Mouse (Mus musculus): ENCODE data around the gene Tbck. TPM values are rescaled to one million over a fixed set of nuclear protein-coding genes. Genes with fewer than 3 reads are reported as not detected.

The Tbck gene
- total RNA-seq (2021) = 10 to 100 TPM; 35.1 to 35.4 TPM

DNA sequence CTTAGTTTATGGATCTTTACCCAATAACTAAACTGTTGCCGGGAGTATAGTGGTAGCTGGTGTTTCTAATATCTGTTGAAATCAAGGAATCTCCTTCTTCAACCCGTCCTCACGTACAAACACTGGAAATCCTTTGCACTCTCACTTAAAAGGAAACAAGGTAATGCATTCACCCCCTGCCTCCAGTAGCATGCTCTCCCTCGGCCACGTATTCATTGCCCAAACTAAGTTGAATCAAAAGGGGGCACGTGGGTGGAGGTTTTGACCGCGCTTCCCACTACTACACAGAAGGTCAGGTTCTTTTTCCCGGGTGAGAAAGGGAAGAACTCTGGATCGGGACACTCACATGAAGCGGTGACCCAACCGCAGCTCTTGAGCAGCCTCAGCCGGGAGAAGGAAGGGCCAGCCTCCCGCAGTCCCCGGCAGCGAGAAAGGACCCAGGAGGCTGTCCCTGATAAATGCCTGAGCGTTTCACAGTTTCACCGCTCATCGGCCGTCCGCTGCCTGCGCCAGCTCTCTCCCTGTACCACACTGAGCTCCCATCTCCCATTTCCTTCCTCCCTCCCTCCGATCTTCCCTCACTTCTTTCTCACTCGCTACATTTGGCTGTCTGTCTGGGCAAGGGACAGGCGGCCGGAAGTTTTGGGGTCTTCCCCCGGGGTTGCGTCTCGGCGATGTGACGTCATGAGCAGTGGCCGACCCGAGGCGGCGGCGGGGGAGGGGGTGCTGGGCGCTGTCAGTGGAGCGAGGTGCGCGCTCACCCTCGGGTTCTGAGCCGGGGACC lies at the start of gene Tbck:
Gene Tbck (plus strand): TSS at position 698 of the 784 bp plus-strand sequence.
- DNase-seq = peak; percentile 94 to 96

DNA sequence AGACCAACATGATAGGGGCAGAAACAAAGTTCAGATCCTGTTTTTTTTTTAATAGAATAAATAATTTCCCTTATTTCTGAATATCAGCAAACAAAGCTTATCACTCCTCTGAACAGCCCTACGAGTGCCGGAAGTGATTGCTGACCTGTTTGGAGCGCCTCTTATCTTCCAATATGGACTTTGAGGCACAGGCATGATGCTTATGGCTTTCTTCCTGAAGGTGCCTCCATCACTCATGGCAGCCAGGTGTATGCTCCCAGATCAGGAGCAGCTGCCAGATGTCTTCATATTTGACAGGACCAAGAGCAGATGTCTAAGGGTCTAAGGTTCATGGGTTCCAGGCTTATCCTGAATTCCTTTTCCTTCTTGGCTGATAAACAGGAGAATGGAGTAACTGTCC lies 46.9 kb upstream of the Tbck start:
- DNase-seq = no peak

DNA sequence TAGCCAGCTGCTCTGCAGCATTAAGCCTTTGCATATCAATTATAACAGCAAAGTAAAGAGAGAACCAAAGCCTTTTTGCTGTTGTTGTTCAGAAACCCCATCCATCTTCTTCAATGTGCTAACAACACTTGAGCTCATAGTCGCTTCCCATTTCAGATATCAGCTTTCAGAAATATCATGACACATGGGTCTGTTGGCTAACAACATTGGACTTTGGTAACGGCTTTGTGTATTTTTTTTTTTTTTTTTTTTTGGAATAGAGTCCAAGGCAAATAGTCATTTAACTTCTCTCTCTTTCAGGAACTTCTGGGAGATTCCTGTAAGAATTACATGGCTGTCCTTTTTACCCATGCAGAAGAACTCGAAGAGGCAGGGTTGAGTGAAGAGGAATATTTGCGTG lies 39.9 kb upstream of the Tbck start:
- DNase-seq = no peak

DNA sequence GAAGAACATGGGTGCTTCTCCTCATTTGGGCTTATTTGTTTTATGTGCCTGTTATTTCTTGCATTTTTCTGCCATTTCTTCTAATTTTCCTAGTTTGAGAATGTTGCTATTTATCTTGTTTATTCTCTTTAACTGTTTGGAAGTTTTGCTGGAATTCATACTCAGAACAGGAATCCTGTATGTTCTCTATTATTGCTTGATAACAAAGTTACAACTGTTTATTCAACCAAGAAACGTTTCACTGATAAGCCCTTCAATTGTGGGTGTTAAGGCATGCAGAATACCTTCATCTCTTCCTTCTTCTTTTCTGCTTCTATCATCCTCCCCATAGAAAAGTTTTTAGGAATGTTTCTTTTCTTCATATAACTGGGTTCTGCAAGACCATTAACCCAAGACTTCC lies 37.1 kb upstream of the Tbck start:
- DNase-seq = no peak

DNA sequence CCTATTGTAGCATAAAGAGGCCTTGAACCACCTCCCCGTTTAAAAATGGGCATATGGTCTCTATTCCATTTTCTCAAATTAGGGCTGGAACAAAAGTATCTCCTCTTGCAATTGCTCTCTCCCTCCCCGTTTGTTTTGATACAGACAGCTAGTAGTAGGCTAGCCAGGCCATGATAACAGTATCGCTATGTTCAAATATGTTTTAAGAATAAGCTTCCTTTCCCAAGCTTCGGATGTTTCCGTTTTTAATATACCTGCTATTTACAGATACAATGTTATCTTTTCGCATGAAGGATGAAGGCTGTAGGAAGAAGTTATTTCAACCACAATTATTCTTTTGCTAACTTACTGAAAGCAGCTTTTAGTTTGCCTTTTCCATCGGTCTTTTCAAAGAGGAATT lies 34.6 kb upstream of the Tbck start:
- no peak for DNase-seq

DNA sequence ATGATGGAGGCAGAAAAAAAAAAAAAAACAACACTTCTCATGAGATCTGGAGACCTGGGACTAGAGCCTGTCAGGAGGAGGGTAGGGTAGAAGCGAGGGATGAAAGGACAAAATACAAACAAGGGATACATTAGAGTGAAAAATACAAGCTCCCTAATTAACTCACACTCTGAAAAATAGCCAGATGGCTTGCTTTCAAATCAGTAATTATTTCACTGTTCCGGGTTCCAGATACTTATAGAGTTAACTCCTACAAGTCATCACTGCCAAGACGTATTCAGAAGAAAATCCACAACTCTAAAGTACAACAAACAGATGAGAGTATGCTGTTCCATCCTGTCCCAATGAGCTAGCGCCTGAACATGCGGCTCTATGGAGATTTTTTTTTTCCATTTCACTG lies 33.8 kb upstream of the Tbck start:
- DNase-seq = no peak

DNA sequence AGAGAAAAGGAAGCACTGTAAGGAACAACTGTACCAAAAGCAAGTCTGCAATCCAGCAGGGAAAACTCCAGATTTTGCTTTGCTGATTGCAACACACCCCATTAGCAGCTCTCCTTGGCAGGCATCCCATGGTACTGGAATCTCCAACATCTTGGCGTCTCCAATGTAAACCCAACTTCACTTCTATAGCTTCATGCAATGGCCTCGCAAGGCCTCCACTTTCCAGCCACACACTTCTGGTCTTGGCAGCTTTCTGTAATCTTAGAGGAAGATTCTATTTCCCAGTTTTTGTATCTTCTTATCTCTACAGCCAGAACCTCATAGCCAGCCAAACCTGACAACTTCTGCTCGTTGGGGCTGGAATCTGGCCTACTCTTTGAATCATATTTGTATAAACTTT lies 32.2 kb upstream of the Tbck start:
- DNase-seq = no peak

DNA sequence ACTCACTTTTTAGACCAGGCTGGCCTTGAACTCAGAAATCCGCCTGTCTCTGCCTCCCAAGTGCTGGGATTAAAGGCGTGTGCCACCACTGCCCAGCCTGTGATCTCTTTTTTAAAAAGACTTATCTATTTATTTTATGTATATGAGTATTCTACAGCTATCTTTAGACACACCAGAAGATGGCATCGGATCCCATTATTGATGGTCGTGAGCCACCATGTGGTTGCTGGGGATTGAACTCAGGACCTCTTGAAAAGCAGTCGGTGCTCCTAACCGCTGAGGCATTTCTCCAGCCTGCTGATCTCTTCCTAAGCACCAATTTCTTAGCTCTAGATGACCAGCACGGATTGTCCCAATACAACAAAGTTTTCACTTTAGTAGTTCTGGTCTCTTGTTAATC lies 30.0 kb upstream of the Tbck start:
- no peak for DNase-seq

DNA sequence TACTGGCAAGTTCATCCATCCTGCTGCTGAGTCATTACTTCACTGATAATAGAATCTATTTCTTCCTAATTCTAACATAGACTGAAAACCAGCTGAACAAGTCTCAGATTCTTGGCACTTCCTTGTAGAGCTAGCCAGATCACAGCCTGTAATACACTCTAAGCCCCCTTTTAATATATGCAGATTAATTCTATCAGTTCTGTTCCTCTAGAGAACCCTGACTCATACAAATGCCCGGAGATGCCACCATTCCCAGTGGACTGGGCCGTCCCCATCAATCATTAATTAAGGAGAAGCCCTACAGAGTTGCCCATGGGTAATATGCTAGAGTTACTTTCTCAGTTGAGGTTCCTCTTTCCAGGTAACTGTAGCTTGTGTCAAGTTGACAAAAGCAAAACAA lies 28.0 kb upstream of the Tbck start:
- DNase-seq = no peak

DNA sequence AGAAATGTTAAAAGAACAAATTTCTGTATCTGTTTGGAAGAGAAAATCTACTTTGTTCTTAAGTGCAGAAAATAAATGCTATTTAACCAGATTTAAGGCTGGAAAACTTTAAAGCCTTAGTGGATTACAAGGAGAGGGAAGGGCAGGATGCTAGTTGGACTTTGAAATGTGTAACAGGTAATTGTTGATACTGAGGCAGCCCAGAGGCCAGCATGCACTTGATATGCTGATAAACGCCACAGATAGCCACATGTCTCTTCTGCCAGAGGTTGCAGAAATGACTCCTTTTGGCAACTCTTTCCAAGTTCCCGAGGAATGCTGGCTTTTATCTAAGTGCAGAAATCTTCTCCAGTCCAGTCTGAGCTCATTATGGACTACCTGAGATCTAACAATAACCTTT lies 6.5 kb upstream of the Tbck start:
- DNase-seq = no peak

DNA sequence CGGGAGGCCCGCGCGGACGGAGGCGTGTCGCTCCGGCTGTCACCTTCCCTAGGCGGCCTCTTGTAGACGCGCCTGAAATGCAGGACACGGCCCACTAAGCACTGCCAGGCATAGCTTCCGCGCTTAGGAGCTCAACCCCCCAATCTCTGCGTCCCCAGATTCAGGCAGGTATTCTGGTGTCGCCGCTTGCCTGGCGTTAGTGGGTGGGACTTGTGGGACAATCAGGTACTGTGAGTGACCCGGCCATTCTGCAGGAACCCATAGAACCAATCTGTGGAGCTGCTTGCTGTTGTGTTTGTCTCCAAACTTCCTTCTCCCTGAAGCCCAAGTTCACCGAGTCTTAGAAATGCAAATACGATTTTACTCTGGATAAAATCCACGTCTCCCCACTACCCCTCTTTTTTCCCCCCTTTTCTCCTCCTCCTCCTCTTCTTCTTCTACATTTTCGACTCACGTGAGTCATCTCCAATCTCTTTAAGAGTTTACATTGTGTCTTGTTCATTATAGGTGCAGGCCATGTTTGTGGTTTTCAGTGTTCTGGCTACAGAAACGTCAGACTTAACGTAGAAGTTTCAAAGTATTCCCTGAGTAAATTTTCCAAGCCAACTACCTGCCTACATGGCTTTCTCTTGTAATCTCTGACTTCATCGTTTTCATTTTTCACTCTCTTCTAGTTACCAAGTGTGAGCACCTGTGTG lies 436 bp downstream of the Tbck start, which contains the start of gene Aimp1:
Gene Aimp1 (minus strand): TSS at position 140 of the 698 bp plus-strand sequence.
- DNase-seq = no peak

DNA sequence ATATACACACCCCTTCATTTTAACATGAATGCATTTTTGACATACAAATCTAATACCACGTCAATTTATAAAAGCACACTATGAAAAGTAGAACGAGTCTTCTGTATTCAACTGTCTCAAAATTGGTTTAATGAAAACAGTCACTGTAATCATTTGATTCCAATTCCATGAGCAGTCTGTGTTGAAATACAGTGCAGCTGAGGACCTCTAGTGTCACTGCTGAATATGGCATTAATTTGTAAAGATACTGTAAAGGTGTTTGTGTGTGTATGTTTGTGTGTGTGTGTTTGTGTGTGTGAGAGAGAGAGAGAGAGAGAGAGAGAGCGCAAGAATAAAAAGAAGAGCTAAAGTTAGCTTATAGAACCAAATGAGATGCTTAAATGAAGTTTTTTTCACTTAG lies 17.4 kb downstream of the Tbck start:
- DNase-seq = no peak

DNA sequence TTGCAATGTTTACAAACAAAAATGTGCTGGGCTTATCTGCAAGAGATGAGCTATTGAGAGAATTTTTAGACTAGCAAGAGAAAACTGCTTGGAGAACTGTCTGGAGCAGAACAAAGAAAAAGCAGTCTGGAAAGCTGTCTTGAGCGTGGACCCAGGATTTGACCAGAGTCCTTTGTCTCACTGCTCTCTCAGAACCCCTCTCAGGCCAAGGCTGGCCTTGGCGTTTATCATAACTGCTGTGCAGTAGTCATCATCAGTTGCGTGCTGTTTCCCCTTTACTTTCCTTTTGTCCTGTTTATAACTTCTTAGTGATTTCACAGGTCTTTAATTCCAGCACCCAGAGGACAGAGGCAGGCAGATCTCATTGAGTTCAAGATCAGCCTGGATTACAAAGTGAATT lies 20.3 kb downstream of the Tbck start:
- no peak for DNase-seq

DNA sequence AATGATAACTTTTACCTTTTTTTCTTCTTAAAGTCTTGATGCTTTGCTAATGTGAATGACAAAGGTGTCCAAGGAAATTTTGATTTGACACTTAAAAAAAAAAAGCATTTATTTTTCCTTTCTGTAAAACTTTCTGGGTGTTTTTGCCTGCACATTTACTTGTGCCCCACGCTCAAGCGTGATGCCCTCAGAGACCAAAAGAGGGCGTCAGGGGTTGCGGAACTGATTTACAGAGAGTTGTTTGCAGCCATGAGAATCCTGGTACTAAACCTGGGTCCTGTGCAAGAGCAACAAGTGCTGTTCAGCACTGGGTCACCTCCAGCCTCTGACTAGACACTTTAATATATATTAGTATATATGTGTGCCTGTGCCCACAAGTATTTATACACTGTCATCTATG lies 23.0 kb downstream of the Tbck start:
- DNase-seq = no peak

DNA sequence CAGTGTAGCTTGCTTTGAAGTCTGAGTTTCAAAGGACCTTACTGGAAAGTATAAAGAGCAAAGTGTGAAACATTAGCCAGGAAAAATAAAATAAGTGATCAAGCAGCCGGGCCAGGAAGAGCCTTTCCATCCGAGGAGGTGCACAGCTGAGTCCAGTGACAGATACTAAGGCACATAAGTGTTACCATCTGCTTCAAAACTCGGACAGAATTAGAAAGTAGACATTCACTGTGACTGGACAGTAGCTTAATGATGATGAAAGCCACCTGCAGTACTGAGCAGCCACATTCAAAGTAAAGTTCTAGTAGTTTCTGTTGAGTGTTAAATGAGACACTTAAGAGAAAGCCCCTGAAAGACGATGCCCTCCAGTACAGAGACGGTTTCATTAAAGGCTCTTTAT lies 30.0 kb downstream of the Tbck start:
- no peak for DNase-seq

DNA sequence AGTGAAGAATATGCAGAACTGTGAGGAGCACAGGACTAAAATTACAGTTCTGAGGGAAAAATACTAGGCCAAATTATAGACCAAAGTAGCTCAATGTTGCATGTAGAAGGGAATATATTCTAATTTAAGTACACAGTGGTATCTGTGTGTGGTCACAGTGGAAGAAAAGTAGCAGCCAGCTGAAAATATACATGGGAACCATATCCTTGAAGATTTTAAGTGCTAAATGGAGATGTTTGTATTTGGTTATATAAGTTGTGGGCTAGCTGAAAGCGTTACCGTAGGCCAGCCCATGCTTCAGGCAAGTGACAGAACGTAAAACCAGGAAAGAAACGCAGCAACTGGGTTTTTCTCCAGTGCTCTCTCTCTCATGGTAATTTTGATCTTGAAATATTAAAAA lies 33.4 kb downstream of the Tbck start:
- DNase-seq = no peak

DNA sequence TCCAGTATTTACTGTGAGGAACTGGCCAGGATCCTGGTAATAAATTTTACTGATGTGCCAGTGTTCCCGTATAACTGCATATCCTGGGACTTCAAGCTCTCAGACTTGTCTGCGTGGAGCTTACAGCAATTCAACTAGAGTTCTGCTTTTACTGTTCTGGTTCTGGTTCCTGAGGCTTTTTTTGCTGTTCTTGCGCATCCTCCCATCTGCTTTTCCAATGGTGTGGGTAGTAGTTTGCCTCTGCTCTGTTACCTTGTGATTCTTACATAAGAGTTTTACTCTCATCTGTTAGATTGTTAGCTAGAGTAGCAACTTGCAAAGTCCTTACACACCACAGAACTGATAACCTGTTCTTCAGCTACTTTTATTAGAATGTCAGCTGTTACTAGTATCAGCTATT lies 40.4 kb downstream of the Tbck start:
- DNase-seq = no peak

DNA sequence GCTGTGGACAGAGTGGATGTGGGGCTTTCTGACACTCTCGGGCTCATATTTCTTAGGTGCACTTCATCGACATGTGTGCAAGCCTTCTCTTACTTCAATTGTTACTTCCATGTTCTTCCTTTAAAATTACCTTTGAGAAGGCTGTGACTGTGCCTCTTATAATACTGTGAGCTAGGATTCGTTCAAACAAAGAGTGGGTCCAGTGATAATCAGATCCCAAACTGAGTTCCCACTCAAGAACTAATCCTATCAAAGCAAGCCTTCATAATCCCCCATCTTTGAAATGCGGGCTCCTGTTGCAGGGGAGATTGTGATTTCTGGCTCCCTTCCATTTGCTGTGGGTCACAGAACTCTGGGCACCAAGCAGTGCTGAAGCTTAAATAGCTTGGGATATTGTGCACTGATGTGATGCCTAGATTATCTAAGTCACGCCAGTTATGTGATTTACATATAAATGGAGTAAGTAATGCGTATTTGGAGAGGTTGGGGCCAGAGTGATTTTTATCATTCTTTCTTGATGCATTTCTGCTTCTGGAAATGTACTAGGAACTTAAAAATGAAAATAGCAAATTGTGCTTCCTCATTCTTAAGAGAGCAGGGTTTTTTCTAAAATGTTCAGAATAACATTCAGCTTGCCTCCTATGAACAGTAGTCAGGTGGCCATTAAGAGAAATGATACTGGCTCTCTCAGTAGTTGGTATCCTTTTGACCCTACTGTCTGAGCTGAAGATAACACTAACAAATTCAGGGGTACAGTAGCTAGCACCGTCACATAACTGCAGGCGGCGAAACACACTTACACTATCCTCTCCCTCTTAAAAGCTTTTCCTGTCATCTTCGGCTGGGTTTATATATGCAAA lies 60.6 kb downstream of the Tbck start:
- no peak for DNase-seq

DNA sequence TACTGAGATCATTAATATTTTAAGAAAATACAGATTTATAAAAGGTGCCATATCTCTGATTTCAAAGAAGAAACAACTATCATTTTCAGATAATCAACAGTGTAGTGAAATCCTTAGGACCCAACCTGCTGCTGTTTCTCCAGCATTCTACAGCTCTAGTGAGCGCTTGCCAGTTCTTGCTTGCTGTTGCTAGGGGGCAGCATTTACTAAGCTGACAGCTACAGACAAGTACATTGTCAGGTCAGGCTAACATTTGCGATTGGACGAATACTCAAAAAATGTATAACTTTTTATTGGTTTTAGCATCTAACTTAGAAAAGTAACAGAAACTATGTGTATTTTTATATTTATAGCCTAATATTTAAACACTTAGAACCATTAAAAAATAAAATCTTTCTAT lies 63.1 kb downstream of the Tbck start:
- DNase-seq = peak; percentile 28 to 35

DNA sequence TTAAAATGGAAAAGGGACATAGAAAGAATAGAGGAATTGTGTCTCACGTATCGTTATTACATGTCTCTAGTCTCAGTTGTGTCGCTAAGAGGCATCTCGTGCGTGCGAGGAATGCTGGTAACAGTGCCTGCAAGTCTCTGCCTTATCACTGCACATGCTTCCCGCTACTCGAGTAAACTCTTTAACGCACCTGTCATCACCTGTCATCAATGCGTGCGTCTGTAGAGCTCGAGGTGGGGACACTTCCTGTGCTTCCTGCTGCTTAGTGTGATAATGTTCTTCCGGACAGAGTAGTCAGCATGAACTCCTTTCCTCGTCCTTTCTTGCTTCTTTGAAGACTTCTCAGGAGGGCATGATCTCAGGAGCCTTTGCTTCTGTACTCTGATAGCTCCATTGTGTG lies 63.8 kb downstream of the Tbck start:
- DNase-seq = no peak

DNA sequence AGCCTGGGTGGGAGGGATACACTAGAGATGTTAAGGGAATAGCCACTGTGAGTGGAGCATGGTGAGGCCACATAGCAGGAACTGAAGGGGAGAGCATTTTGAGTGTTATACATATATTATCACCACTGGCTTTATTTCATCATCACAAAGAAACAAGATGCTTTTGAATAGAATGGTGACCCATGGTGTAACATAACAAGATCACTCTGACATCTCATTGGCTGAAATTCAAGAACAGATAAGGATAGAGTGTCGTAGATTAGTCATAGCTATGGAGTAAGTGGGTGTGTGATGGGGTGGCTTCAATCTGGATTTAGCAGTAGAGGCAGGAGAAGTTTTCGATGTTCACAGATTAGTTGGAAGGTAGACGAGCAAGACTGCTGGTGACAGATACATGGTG lies 64.8 kb downstream of the Tbck start:
- DNase-seq = no peak

DNA sequence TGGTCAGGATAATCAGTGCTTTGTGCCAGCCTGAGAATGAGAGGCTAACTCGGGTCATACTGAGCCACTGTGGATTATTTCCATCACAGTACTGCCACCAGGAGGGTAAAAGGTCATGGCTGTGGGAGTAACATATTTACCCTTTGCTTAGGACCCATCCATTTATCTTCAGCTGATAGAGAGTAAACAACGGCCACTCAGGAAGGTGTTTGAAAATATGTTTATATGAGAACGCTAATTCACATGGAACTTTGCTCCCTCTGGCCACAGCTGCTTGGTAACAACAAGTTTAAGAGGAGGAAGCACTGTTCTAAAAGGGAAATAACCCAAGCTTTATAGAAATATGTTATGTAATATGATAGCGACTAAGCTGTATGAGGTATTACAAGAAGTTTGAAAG lies 68.8 kb downstream of the Tbck start:
- no peak for DNase-seq

DNA sequence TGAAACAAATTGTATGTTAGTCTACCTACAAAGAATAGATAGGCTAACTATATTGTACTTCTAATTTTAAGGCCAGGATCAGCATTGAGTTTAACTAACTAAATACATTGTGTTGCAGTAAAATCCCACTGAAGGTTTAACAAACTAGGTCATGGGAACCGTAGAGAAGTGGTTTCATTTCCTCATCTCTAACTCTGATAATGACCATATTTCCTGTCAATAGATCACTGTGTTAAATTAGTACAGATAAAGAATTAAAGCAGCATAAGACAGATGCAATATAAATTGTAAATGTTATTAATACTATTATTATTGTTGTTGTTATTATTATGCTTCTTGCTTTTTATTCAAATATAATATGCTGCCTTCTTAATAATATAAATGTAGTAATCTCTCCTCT lies 72.3 kb downstream of the Tbck start:
- DNase-seq = no peak

All from layer of hippocampus, postnatal 36 days (tissue).